Mouse (Mus musculus) CD4-positive helper T cell, adult 2 months (primary cell): Measurements from ENCODE around the gene Prr32.

Source experiments
- DNase-seq: peaks from one replicate; pipeline ENCODE4 v3.0.0-alpha.2; 2012; ENCODE audit warnings: low read depth, missing footprints, low spot score

The Prr32 gene

GRCm38 (mm10) chrX:45090604-45091003 is at the start of gene Prr32:
Prr32 (plus strand) TSS chrX:45090904.
- no peak for DNase-seq
